Mouse (Mus musculus) gonadal fat pad, adult 2 months (tissue): ENCODE data around the gene Dexi. TPM values are rescaled to one million over a fixed set of nuclear protein-coding genes. Genes with fewer than 3 reads are reported as not detected.

Source experiments
- DNase-seq: peaks from one replicate; pipeline ENCODE4 v3.0.0-alpha.2; 2012; ENCODE audit warnings: low read depth
- polyA plus RNA-seq: library from polyadenylated mRNA; depleted of rRNA; stranded (reverse); fragments of >200 nt; gene quantifications from 2 replicates; pipeline ENCODE4 v1.2.3, GENCODE M21; 2012; rRNA removed

Gene Dexi
- polyA plus RNA-seq: 32.0 and 36.9 TPM in 2 replicates

- DNase-seq: no peak
Measured at GRCm38 (mm10) chr16:10542698-10543365, at the start of gene Dexi. Gene Dexi, minus strand, starts transcription at chr16:10543054.

- DNase-seq: no peak
Measured at GRCm38 (mm10) chr16:10586546-10586945, 43.7 kb upstream of the Dexi start.

GRCm38 (mm10) chr16:10585165-10585564, 42.3 kb upstream of the Dexi start:
- no peak for DNase-seq

- no peak for DNase-seq
Measured at GRCm38 (mm10) chr16:10581234-10581898, 38.5 kb upstream of the Dexi start.

GRCm38 (mm10) chr16:10578376-10578775, 35.5 kb upstream of the Dexi start:
- DNase-seq: no peak

GRCm38 (mm10) chr16:10577548-10577947, 34.7 kb upstream of the Dexi start:
- DNase-seq: no peak

GRCm38 (mm10) chr16:10575915-10576314, 33.1 kb upstream of the Dexi start:
- DNase-seq: peak; percentile 87

- DNase-seq: no peak
Measured at GRCm38 (mm10) chr16:10574936-10575335, 32.1 kb upstream of the Dexi start.

GRCm38 (mm10) chr16:10571820-10572219, 29.0 kb upstream of the Dexi start:
- DNase-seq: no peak

- DNase-seq: no peak
Measured at GRCm38 (mm10) chr16:10570708-10571107, 27.9 kb upstream of the Dexi start.

GRCm38 (mm10) chr16:10569809-10570395, 27.0 kb upstream of the Dexi start:
- no peak for DNase-seq

- DNase-seq: no peak
Measured at GRCm38 (mm10) chr16:10567153-10567552, 24.3 kb upstream of the Dexi start.

GRCm38 (mm10) chr16:10565278-10565885, 22.5 kb upstream of the Dexi start:
- DNase-seq: no peak

GRCm38 (mm10) chr16:10559991-10560390, 17.1 kb upstream of the Dexi start:
- DNase-seq: no peak

GRCm38 (mm10) chr16:10553858-10554257, 11.0 kb upstream of the Dexi start:
- DNase-seq: no peak

- no peak for DNase-seq
Measured at GRCm38 (mm10) chr16:10551592-10551991, 8.7 kb upstream of the Dexi start.

GRCm38 (mm10) chr16:10549600-10549999, 6.7 kb upstream of the Dexi start:
- no peak for DNase-seq

GRCm38 (mm10) chr16:10548938-10549337, 6.1 kb upstream of the Dexi start:
- DNase-seq: no peak

- DNase-seq: no peak
Measured at GRCm38 (mm10) chr16:10546865-10547264, 4.0 kb upstream of the Dexi start.

GRCm38 (mm10) chr16:10544995-10545622, 2.3 kb upstream of the Dexi start, which contains the start of gene Clec16a:
Gene Clec16a, plus strand, starts transcription at chr16:10545339.
- DNase-seq: no peak

- no peak for DNase-seq
Measured at GRCm38 (mm10) chr16:10542266-10542665, 588 bp downstream of the Dexi start.

GRCm38 (mm10) chr16:10541598-10541930, 1.3 kb downstream of the Dexi start:
- DNase-seq: no peak
